Mouse (Mus musculus): ENCODE data around the gene Grk6.

Grk6 gene

DNA sequence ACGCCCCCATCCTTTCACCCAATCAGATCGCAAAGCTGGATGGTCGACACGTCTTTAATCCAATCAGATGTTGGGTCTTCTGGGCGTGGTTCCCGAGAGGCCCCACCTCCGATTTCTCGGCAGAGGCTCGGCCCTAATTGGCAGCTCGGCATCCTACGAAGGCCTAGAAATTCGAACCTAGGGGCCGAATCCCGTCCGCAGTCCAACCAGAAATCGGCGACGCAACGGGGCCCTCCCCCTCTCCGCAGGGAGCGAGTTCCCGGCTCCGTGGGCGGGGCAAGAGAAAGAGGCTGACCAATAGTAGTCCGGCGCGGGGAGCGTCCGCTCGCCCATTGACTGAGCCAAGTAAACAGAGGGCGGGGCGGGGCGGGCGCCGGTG is at the start of gene Grk6:
Grk6 (plus strand) TSS at position 136 of the 379 bp plus-strand sequence.
- DNase-seq (ENCODE audit: low spot score), result peak; percentile 98

DNA sequence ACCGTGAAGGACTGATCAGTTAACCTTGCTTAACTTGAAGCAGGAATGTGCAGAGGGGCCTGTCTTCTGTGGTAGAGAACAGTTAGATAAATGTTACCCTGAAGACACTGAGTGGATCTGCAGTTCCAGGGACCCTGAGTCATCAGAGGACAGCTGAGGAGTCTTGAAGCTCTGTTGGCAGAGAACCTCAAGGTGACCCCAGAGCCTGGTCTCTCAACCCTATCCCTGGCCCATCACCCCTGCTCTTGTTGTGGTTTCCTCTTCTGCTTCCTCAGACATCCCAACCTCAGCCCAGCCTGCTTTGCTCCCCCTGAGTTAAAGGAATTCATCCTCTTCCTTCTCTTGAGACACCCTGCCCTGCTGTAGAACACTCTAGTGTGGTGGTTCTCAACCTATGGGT is 46.8 kb upstream of the Grk6 start, which contains the start of gene Slc34a1:
Slc34a1 (plus strand) TSS at position 100 of the 400 bp plus-strand sequence.
- no peak for DNase-seq (ENCODE audit: low spot score)

DNA sequence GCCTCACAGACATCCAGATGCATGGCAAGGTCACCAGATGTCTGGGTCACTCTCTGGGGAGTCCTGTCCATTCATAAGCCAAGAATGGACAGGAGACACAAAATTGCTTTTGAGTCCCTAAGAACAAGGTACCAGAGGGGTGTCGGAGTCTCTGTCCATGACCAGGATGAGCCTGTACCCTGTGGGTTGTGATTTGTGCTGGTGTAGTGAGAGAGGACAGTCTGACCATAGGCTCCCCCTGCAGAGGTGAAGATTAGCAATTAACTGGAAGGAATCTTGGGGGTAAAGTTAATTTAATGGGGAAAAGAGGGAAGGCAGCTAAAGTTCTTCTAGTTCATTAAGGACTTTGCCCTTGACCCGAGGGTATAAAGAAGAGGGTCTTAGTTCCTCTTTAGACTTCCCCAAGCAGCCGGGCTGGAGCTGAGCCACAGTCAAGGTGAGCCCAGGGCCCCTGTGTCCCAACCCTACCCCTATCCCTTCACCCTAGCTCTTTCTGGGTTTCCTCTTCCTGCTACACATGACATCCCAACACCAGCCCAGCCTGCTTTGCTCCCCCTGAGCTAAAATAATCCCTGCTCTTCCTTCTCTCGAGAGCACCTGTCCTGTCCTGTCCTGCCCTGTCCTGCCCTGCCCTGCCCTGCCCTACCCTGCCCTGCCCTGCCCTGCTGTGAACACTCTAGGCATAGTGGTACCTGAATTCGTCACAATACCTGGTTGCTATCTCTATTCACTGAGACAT is 45.4 kb upstream of the Grk6 start:
- no peak for DNase-seq (ENCODE audit: low spot score)

DNA sequence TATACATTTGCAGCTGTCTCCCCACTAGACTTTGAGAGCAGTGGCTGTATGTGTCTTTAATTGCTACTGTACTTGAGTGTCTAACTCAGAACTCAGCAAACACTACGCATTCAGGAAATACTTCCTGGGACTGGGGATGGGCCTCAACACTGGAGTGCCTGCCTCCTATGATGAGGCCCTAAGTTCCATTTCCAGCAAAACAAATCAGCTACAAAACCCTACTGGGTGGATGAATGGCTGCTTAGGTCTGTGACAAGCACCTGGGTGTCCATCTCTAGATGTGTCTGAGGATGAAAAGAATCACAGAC is 44.9 kb upstream of the Grk6 start:
- no peak for DNase-seq (ENCODE audit: low spot score)

- DNase-seq (ENCODE audit: low spot score), result no peak
These were observed 41.6 kb upstream of the Grk6 start for GRCm38 (mm10) chr13:55403266-55403665.

- DNase-seq (ENCODE audit: low spot score), result no peak
These were observed 40.7 kb upstream of the Grk6 start for GRCm38 (mm10) chr13:55403935-55404852.

DNA sequence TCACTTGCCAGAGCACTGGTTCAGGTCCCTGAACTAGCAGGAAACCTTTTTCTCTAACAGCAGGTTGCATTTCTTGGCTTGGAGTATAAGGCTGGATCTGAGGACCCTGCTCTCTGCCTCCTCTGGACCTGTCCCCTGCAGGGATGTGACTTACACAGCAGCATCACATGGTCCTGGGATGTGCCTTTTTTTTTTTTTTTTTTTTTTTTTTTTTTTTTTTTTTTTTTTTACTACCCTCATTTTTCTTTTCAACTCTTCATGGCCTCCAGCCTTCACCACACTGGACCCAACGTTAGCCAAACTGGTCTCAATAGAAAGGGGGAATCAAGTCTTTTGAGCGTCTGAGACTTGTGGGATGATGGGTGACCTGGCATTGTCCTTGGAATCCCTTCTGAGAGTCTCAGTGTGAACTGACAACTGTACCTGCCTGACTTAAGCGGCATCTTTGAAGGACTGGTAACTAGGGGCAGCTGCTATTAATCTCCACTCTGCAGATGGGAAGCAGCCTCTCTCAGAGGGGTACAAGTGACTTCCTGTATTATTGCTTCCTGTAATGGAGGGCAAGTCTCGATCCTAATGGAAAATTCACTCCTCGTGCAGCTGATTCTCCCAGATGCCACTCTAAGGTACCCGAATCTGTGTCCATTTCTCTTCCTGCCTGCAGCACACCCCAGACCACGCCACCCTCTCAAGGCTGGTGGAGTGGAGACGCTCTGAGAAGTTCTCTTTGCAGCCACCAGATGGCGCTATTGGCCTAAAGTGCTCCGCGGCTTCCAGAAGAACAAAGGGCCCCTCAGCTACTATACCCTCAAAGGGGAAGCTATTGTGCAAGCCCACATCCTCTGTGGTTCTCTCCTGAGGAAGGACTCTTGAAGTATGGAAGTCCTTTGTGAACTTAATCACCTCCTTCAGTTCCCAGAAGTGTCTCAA is 39.8 kb upstream of the Grk6 start:
- DNase-seq (ENCODE audit: low spot score), result peak; percentile 88

GRCm38 (mm10) chr13:55405783-55406390 is 39.0 kb upstream of the Grk6 start:
- DNase-seq (ENCODE audit: low spot score), result no peak

DNA sequence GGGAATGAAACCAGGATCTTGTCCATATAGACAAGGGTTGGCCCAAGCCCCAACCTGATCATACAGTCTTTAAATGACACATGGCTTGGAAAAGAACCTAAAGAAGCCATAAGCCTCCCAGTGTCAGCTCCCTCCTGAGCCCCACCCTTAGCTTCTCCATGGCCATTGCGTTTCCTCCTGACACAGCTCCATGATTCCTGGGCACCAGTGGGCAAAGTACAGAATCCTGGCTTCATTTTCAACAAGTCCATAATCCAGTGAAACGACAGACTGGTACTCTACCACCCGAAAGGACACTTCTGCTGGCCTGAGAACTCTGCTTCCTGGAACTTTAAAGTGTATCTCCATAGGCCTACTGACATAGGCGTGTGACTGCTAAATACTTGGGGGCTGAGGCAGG is 37.5 kb upstream of the Grk6 start:
- no peak for DNase-seq (ENCODE audit: low spot score)

GRCm38 (mm10) chr13:55408546-55409120 is 36.2 kb upstream of the Grk6 start:
- DNase-seq (ENCODE audit: low spot score), result no peak

- DNase-seq (ENCODE audit: low spot score), result no peak
These were observed 33.0 kb upstream of the Grk6 start for GRCm38 (mm10) chr13:55411826-55412225.

DNA sequence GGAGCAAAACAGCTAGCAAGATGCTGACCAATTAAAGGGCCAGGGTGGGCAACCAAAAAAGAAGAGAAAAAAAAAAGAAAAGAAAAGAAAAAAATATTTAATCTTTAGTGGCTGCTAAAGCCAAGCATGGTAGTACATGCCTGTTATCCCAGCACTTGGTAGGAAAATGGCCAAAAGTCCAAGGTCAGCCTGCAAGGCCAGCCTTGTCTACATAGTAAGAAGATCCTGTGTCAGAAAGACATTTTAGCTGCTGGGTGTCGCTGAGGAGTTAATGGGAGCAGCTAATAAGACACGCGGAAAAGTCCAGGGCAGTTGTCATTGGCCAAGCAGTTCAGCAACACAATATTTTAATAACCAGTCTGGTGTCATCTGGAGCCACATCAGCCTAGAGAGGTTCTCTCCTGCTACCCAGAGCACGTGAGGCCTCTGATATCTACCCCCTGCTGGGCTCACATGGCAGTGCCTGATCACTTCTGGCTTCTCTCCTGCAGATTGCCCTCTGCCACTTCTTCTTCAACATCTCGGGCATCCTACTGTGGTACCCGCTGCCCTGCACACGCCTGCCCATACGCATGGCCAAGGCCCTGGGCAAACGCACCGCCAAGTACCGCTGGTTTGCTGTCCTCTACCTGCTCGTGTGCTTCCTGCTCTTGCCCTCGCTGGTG is 32.1 kb upstream of the Grk6 start:
- no peak for DNase-seq (ENCODE audit: low spot score)

DNA sequence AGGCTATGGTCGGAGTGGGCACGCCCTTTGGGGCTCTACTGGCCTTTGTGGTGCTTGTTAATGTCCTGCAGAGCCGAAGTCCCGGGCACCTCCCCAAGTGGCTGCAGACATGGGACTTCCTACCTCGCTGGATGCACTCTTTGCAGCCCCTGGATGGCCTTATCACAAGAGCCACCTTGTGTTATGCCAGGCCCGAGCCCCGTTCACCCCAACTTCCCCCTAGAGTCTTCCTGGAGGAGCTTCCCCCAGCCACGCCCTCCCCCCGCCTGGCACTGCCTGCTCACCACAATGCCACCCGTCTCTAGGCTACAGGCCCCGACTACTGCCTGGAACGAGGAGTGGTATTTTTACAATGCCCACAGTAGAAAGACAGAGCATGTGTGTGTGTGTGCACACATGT is 31.5 kb upstream of the Grk6 start:
- DNase-seq (ENCODE audit: low spot score), result no peak

DNA sequence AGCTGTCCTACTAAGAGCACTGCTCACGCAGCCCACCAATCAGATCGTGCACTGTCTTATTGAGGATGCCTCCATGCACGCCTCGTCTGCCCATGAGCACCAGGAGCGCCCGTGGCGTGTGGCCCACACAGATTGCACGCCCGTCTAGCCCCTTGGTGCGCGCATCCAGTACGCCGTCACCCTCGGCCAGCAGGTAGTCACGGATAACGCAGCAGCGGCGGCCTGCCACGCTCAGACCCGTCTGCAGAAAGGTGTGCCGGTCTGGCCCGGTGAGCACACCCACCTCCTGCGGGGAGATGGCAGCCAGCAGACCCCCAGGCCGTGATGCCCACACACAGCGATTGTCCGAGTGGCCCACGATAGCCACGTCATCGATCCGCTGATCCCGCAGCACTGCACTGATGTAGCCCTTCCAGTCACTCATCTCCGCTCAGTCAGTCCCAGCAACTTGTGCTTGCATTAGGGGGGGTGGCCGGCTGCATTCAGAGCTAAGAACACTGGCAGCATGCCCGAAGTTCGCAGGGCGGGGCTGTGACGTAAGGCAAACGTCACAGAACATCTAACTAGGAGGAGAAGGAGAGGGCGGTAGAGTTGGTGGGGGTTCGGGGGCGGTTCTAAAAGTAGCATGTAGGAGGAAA is 30.0 kb upstream of the Grk6 start, which contains the start of gene Pfn3:
Pfn3 (minus strand) TSS at position 490 of the 638 bp plus-strand sequence.
- DNase-seq (ENCODE audit: low spot score), result peak; percentile 76

- peak; percentile 94 for DNase-seq (ENCODE audit: low spot score)
These were observed 26.9 kb upstream of the Grk6 start for GRCm38 (mm10) chr13:55418004-55418403.

- DNase-seq (ENCODE audit: low spot score), result no peak
These were observed 25.7 kb upstream of the Grk6 start for GRCm38 (mm10) chr13:55419142-55419541.

GRCm38 (mm10) chr13:55420018-55420932 is 24.6 kb upstream of the Grk6 start:
- no peak for DNase-seq (ENCODE audit: low spot score)

DNA sequence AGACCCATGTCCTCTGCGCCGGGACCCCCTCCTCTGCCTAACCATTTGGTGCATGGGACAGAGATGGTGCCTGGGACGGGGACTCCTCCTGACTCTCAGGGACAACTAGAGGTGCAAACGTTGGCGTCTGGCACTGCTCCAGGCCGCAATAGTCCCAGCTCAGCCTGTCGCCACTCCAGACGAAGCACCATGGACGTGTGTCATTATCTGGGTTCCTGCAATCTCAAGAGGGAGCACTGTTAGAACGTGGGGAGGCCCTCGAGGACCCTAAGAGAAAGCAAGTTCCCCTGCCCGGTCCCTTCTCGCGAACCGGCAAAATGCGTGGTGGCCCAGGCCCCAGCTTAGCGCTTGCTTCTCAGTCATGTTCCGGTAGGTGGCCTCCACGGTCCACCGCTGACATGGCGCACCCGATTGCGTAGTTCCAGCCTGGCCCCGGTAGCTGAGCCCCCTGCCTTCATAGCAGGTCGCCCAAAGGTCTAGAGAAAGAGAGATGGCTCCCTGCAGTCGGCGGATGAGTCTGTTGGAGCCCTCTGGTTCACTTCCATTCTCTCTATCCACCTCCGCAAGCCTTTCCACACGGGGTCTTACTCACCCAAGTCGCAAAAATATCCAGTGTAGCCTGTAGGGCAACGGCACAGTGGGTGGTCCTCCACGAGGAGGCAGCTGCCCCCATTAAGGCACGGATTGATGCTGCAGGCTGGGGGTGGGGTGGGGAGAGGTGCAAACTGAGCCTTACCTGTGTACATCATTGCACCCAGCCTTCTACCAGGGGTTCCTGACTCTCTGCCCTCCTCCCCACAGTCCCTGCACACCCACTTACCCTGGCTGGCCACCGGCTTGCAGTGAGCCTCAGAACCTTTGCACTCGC is 23.7 kb upstream of the Grk6 start:
- peak; percentile 78 for DNase-seq (ENCODE audit: low spot score)

Data from testis, postnatal 10 days (tissue).